Mouse (Mus musculus): Measurements from ENCODE around the gene Nsmce4a.
"Not testable (repeated sequence)": the region's sequence is repeated elsewhere in the genome, so short reads cannot be mapped to it uniquely, and the experiment has no call there.

Gene Nsmce4a

DNA sequence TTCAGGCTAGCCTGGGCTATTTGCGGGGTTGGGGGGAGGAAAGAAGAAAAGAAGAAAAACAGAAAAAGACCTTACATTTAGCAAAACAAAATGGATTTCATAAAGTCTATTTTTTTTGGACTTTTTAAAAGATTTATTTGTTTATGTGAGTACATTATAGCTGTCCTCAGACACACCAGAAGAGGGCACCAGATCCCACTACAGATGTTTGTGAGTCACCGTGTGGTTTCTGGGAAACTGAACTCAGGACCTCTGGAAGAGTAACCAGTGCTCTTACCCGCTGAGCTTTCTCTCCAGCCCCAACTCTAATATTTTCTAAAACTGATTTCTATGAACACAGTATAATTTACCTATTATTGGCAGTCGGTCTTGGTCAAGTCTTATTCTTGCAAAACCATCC lies 37.7 kb downstream of the Nsmce4a start:
- in situ Hi-C loops (cut with MseI, MboI) = no loop called here

DNA sequence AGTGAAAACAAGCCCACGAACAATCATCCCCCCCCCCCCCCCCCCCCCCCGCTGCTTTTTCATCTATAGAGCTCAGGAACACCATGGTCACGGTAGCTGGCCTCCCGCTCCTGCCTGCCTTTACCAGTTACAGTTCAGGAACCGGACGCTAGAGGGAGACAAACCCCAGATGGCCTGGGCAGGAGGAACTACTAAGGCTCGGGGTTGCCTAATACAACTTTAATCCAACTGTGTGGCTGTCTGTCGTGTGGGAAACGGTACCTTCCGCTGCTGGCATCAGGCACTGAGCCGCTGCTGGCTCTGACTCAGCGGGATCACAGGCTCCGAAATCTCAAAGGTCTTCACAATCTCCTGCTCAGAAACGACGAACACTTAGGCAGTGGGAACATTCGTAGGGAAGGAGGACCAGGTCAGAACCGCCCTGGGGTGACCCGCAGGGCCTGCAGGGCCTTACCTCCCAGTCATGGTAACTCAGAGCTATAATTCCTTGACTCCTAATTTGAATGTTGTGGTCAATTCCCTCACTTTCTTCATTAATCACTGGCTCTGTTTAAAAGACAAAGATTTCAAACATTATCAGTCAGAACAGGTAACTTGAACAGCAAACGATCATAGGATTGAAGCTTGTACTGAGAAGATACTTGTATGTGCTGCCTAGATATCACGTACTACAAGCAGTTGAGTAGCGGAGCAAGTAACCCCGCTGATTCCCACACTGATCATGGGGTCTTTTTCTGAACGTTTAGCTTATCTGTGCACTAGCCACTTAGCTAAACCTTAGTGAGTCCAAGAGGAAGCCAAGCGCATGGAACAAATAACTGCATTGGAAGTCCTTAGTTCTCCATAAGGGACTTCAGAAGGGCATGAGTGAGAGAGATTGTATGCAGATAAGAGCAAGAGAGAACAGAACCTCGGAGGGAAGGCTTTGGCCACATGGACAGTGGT lies 39.3 kb downstream of the Nsmce4a start:
- in situ Hi-C loops (cut with MseI, MboI) = no loop called here

DNA sequence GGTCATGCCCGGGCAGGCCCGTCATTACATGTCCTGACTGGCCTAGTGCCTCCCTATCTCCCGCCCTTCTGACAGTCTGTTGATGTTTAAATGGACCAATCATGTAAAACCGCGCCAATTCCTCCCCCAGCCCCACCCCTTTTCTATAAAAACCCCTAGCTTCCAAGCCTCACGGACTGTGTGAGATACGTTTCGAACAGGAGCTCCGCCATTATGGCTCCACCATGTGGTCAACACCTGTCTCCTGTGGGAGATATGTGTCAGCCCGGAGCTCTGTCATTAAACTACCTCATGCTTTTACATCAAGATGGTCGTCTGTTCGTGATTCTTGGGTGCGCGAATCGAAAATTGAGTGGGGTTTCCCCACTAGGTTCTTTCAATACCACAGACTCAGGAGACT lies 41.8 kb downstream of the Nsmce4a start:
- in situ Hi-C loops (cut with MseI, MboI) = not testable (repeated sequence)

DNA sequence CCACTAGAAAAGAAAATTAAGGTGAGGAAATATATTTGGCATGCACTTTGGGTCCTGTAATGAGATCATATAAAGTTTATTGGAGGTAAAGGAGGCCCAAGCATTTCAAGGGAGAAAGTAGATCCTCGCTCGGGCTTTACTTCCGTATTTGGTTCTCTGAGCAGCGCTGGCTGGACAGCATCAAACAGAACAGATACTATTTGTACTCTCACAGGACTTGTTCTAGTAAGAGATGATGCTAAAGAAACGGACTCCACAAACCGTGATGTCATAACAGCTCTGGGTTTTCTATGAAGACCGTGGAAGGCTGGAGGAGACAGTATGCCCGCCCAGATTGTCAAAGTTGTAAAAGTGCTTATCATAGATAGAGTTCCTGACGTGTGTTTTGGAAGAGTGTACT lies 45.6 kb downstream of the Nsmce4a start:
- in situ Hi-C loops (cut with MseI, MboI) = no loop called here

DNA sequence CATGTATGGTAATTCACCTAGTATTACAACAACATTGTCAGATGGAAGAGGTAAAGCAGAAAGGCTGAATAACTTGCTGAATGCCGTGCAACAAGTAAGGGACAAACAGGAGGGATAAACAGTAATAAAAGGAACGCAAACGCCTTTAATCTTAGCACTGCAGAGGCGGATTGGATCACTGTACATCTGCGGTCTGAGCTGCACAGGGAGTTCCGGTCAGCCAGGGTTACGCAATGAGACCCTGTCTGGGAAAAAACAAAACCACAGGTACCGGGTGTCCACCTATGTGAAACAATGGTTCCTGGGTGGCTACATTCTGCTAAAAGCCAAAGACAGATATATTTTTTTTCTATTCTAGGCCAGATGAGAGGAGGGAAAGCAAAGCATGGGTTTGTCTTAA lies 49.5 kb downstream of the Nsmce4a start:
- in situ Hi-C loops (cut with MseI, MboI) = no loop called here

DNA sequence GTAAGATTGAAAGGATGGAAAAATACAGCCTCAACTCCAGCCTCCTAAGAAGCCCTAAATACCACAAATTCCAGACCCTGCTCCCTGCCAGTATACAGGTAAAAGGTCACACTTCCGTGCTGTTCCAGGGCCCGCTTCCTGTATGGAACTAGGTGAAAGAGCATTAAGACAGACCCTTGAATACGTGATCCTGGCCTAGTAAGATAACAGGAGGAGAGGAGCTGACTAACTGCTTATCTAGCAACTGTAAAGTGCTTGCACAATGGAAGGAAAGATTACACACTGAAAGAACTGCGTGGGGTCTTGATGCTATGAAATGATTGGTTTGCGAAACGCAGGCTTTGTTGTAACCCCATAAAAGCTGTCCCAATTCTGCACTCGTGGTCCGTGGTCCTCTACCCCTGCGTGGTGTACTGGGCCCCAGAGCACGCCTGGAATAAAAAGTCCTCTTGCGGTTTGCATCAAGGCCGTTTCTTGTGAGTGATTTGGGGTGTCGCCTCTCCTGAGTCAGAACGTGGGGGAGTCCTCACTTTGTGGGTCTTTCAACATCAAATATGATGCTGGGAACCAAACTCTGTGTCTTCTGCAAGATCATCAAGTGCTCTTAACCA lies 52.0 kb downstream of the Nsmce4a start:
- in situ Hi-C loops (cut with MseI, MboI) = no loop called here

DNA sequence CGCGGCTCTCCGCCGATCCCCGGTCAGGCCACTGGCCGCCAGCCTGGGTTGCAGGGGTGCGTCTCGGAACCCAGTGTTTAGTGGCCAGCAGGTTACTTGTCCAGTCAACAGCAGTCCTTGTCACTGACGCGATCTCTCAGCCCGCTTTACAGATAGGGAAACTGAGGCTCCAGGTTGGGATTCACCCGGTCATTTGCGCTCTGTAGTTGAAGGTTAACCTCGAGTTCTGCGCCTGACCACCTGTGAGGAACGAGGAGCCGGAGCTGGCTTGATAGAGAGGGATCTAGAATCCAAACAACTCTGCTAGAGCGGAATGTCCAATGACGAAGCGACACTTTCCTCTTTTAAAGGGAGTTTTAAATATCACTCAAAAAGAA lies 52.9 kb downstream of the Nsmce4a start, which contains the start of gene Ate1:
Gene Ate1, minus strand, starts transcription at position 321 of the 377 bp plus-strand sequence.
- in situ Hi-C loops (cut with MseI, MboI) = no loop called here

DNA sequence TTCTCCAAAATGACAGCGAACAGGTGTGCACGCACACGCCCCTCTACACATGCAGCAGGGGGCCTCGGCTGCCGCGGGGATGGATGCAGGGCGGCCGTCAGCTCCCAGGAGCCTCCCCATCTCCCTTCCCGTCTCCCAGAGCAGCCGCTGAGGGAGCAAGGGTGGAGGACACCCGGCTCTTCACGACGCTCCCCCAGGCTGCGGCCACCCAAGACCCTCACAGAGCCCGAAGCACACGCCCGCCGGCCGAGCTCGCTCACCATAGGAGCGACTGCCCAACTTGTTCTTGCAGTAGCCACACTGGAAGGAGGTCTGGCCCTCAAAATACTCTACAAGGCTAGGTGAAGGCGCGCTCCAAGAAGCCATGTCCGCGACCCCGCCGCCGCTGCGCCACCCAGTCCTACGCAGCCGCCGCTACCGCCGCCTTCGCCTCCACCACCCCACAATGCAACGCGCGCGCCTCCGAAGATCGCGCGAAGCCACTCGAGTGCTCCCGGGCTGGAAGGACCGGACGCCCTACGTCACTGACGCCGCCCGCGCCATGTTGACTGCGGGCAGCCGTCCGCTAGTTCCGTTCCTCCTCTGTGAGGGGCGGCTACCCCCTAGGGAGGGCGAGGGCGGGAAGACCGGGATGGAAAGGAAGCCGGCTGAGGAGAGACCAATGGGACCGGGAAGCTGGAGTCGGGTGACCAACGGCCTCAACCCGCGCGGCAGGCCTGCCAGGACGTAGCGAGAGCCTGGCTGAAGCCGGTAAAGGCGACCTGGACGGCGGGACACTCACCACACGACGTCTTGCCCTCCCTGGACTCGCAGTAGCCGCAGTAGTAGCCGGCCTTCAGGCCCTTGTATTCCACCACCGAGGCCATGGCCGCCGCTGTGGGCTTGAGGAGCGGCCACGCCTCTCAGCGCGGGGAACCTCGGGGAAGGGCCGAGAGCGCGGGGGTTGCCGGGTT lies 53.5 kb downstream of the Nsmce4a start:
- in situ Hi-C loops (cut with MseI, MboI) = no loop called here

DNA sequence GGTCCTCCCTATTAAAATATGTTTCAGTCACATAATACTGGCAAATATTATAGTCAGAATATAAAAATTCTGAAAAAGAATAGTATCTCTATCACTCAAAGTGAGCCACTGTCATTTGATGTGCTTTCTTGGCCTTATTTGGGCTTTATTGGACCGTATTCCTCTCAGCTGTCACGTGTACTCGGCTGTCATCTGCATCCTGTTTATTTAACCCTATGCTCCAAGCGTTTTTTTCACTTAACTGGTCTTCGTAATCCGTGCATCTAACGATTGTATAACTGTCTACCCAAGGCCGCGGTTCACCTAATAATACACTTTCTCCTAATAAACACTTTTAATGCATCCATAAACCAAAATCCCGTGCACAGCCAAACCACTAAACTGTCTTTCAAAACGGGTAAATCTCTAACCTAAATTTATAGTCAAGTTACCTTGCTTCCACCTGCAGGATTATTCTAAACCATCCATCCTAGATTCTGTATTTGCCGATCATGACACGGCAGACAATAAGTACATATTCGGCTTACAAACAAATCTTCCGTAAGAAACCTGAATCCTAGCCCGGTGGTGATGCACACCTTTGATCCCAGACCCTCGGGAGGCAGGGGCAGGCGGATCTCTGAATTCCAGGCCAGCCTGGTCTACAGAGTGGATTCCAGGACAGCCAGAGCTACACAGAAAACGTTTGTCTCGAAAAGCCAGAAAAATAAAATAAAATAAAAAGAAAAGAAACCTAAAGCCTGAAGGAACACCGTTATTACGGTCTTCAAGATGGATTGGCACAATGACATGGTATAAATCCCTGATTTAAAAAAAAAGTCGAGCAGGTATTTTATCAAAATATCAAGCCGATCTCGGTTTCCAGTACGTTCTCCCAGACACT lies 54.5 kb downstream of the Nsmce4a start:
- in situ Hi-C loops (cut with MseI, MboI) = no loop called here

DNA sequence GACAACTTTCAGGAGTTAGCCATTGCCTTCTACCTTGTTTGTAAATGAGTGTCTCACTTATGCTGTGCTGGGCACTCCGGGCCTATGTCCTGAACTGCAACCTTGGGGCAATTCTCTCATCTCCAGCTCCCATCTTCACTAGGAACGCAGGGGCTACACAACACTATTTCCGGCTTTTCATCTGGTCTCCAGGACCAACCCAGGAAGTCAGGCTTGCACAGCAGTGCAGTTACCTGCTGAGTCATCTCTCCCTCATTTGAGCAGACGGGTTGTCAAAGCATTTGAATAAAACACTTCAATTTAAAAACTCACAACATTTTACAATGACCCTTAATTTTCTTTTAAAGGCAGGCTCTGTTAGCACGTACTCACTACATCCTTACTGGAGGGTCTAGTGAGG lies 62.7 kb downstream of the Nsmce4a start:
- in situ Hi-C loops (cut with MseI, MboI) = no loop called here

DNA sequence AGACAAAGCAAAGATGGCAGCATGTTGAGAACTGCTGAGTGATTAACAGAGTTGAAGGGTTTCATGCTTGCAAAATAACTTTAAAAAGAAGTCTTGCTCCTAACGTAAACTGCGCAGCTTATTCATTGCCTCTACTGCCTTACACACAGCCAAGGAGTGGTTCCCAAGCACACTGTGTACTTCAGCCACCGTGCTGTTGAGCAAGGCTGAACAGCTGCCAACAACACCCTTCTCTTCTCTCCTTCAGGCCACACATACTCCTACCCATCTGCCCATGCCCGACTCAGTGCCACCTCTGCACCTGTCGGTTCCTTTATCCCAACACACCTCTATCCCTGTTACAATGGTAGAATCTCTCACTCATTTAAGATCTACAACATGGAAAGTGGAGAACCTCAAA lies 69.9 kb downstream of the Nsmce4a start:
- in situ Hi-C loops (cut with MseI, MboI) = no loop called here

DNA sequence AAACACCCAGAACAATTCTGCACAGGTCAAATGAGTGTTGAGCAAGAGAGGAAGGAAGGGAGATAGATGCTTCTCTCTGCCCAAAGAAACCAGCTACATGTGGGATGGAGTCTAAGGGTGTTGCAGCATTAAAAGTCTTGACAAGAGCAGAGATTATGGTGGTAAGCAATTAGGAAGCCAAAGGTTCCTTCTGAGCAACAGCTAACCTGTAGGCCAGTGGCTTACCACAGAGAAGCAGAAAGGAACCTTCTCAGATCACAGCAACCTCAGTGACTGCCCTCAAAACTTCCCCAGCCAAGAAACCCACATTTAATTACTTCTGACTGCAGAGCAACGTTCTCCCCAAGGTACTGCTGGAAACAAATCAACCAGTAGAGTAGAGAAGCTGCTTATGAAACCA lies 71.4 kb downstream of the Nsmce4a start:
- in situ Hi-C loops (cut with MseI, MboI) = no loop called here

DNA sequence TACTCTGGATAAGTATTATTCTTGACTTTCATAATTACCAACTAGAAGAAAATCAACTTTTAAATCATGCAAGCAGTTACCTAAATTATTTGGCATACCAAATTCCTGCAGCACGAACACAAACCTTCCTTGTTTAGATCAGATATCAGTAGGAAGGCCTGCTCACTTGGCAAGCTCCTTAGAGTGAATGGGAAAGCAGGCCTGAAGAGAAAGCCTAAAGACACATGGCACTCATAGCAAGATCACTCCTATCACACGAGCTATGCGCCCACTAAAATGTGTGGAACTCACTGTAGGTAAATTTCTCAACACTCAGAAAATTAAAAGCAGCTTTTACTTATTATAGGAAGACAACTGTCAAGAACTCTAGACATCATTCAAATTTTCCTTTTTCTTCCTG lies 79.6 kb downstream of the Nsmce4a start:
- in situ Hi-C loops (cut with MseI, MboI) = loop anchor here in 1 of 2 experiments (25.0 kb wide), 1 partner anchor 856 kb away; no protein-coding TSS in a partner anchor

DNA sequence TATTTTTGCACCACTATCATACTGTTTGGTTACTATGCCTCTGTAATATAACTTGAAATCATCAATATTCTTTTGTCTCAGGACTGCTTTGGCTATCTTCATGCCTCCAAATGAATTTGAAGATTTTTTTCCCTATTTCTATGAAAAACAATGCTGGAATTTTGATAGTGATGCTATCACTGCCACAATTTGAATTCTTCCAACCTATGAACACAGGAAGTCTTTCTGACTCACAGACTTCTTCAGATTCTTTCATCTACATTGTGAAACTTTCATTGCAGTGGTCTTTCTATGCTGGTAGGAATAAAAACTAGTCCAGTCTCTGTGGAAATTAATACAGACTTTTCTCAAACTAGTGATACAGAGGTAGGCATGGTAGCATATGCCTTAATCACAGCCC lies 80.9 kb downstream of the Nsmce4a start:
- in situ Hi-C loops (cut with MseI, MboI) = loop anchor here in 1 of 2 experiments (25.0 kb wide), 1 partner anchor 855 kb away; no protein-coding TSS in a partner anchor

All from mouse trophoblast stem cell (cell line).